Mouse (Mus musculus) stomach, postnatal 0 days (tissue): ENCODE results near the gene Olfr606. TPM values are rescaled to one million over a fixed set of nuclear protein-coding genes. Genes with fewer than 3 reads are reported as not detected.

Source experiments
- ATAC-seq: fragments of 200-750 bp; cut with Nextera tagmentation; 2 replicates; pipeline ENCODE4 v1.8.0; 2017; ENCODE audit not compliant: low FRiP score, low TSS enrichment
- DNase-seq: peaks from one replicate; pipeline ENCODE4 v3.0.0-alpha.2; 2016; ENCODE audit warnings: low spot score
- H3K27ac ChIP-seq: fragments of 300-500 bp; sonication (generic); replicated peaks from 2 replicates; pipeline ENCODE4 v1.5.1; 2014; ENCODE audit warnings: mild to moderate bottlenecking, control low read depth
- H3K27me3 ChIP-seq: fragments of 300-500 bp; sonication (generic); 2 replicates; pipeline ENCODE4 v1.6.1; 2014; ENCODE audit warnings: low read length; ENCODE audit not compliant: control insufficient read depth, insufficient read depth
- H3K36me3 ChIP-seq: fragments of 300-500 bp; sonication (generic); 2 replicates; pipeline ENCODE4 v1.6.1; 2014; ENCODE audit warnings: low read length, mixed read lengths; ENCODE audit not compliant: control insufficient read depth, insufficient read depth
- H3K4me1 ChIP-seq: fragments of 300-500 bp; sonication (generic); replicated peaks from 2 replicates; pipeline ENCODE4 v1.6.1; 2014; ENCODE audit warnings: antibody characterized with exemption; ENCODE audit not compliant: control insufficient read depth, insufficient read depth
- H3K4me2 ChIP-seq: fragments of 300-500 bp; sonication (generic); replicated peaks from 2 replicates; pipeline ENCODE4 v1.6.1; 2014; ENCODE audit warnings: low read depth, mild to moderate bottlenecking, control low read depth, moderate library complexity
- H3K4me3 ChIP-seq: fragments of 300-500 bp; sonication (generic); 2 replicates; pipeline ENCODE4 v1.5.1; 2014; ENCODE audit warnings: low read depth, low read length, control low read depth
- H3K9ac ChIP-seq: fragments of 300-500 bp; sonication (generic); 2 replicates; pipeline ENCODE4 v1.6.1; 2014; ENCODE audit warnings: mild to moderate bottlenecking, low read length, control low read depth, mixed read lengths
- H3K9me3 ChIP-seq: fragments of 300-500 bp; sonication (generic); 2 replicates; pipeline ENCODE4 v1.6.1; 2016; ENCODE audit warnings: low read length; ENCODE audit not compliant: control insufficient read depth
- EP300 ChIP-seq: optimal IDR thresholded peaks from 2 replicates; pipeline ENCODE3; 2016; ENCODE audit warnings: antibody characterized with exemption
- WGBS: fragments of 180-500 bp; shearing (Covaris S2); extraction: QIAGEN DNeasy Blood & Tissue Kit; methylation state at CpG from one replicate; pipeline ENCODE4 v1.1.7; 2014; 5-methylcytosine and 5-hydroxymethylcytosine counted together
- microRNA-seq: library from miRNA; unstranded; fragments of <30 nt; microRNA quantifications from one replicate; pipeline ENCODE4, GENCODE M21; 2016
- polyA plus RNA-seq: library from polyadenylated mRNA; unstranded; fragments of >200 nt; fragmentation: Nextera tagmentation; extraction: Ambion mirVana; gene quantifications from 2 replicates; pipeline ENCODE4 v1.2.1, GENCODE M21; 2015

Gene Olfr606
- polyA plus RNA-seq, 1 experiment from 2014 or later: not detected

DNA sequence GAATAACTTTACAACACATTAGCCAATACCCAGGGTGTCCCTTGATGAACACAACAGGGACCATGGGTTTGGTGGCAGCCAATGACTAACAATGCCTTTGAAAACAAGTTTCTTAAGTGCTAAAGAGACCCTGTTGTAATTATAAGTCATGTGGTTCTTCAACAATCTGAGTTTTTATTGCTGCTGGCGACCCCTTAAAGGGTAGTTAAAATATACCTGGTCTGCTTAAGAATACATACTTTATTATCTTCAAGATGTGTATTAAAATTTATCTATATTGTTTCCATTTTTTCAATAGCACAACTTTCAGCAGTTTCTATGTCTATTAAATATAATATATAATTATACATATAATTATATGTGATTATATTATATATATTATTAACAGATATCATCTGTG is 49.1 kb downstream of the Olfr606 start, which contains the start of gene Olfr609:
Olfr609 (minus strand) TSS at position 101 of the 400 bp plus-strand sequence.
- Histone ChIP-seq H3K4me3 (no peak within 1 kb of the TSS), H3K36me3 (no peaks in the 10 kb centered on the region), H3K9ac (no peak within 1 kb of the TSS), H3K4me2 (no peak within 1 kb of the TSS), H3K4me1 (no peaks in the 10 kb centered on the region), H3K27ac (no peak within 1 kb of the TSS), H3K9me3 (no peaks in the 10 kb centered on the region), H3K27me3 (no peaks in the 10 kb centered on the region)
- 67% methylated on average over 1 of the region's 1 CpGs for WGBS
- no peak for ATAC-seq
- no peak for TF ChIP-seq EP300
- DNase-seq: no peak

Small RNAs within 50 kb of the gene (microRNA-seq; reads per million reads assigned to microRNA genes)
- not detected for gene Gm25774

Other genes with a start within 250 kb of the Olfr606 start
- not detected in 2 replicates for gene Olfr593, start 237.2 kb upstream of the Olfr606 start, polyA plus RNA-seq
- not detected in 2 replicates for gene Olfr594, start 232.1 kb upstream of the Olfr606 start, polyA plus RNA-seq
- not detected in 2 replicates for gene Usp17ld, start 196.5 kb upstream of the Olfr606 start, polyA plus RNA-seq
- gene Olfr596, start 143.4 kb upstream of the Olfr606 start, polyA plus RNA-seq: not detected in 2 replicates
- not detected in 2 replicates for gene Olfr597, start 132.7 kb upstream of the Olfr606 start, polyA plus RNA-seq
- gene Olfr598, start 125.5 kb upstream of the Olfr606 start, polyA plus RNA-seq: not detected in 2 replicates
- gene Olfr599, start 113.1 kb upstream of the Olfr606 start, polyA plus RNA-seq: not detected in 2 replicates
- not detected in 2 replicates for gene Olfr600, start 99.4 kb upstream of the Olfr606 start, polyA plus RNA-seq
- not detected in 2 replicates for gene Olfr601, start 86.4 kb upstream of the Olfr606 start, polyA plus RNA-seq
- not detected in 2 replicates for gene Olfr603, start 62.9 kb upstream of the Olfr606 start, polyA plus RNA-seq
- not detected in 2 replicates for gene Usp17lc, start 34.0 kb upstream of the Olfr606 start, polyA plus RNA-seq
- not detected in 2 replicates for gene Olfr605, start 3.6 kb upstream of the Olfr606 start, polyA plus RNA-seq
- not detected in 2 replicates for gene Olfr607, start 15.1 kb downstream of the Olfr606 start, polyA plus RNA-seq
- gene Olfr608, start 20.8 kb downstream of the Olfr606 start, polyA plus RNA-seq: not detected in 2 replicates
- gene Olfr609, start 49.0 kb downstream of the Olfr606 start, polyA plus RNA-seq: not detected in 2 replicates
- gene Olfr610, start 63.1 kb downstream of the Olfr606 start, polyA plus RNA-seq: not detected in 2 replicates
- not detected in 2 replicates for gene Olfr611, start 71.8 kb downstream of the Olfr606 start, polyA plus RNA-seq
- gene Olfr612, start 93.7 kb downstream of the Olfr606 start, polyA plus RNA-seq: not detected in 2 replicates
- gene Olfr613, start 99.0 kb downstream of the Olfr606 start, polyA plus RNA-seq: not detected in 2 replicates
- gene Olfr615, start 107.0 kb downstream of the Olfr606 start, polyA plus RNA-seq: not detected in 2 replicates
- not detected in 2 replicates for gene Olfr616, start 120.1 kb downstream of the Olfr606 start, polyA plus RNA-seq
- gene Olfr617, start 124.0 kb downstream of the Olfr606 start, polyA plus RNA-seq: not detected in 2 replicates
- gene Olfr618, start 141.1 kb downstream of the Olfr606 start, polyA plus RNA-seq: 0.10 and 0.22 TPM in 2 replicates
- gene Olfr619, start 151.5 kb downstream of the Olfr606 start, polyA plus RNA-seq: not detected in 2 replicates
- 0.10 TPM in 1 of 2 replicates, not detected in the other for gene Olfr620, start 163.5 kb downstream of the Olfr606 start, polyA plus RNA-seq
- not detected in 2 replicates for gene Olfr622, start 193.7 kb downstream of the Olfr606 start, polyA plus RNA-seq
- not detected in 2 replicates for gene Olfr623, start 214.7 kb downstream of the Olfr606 start, polyA plus RNA-seq
- gene Olfr624, start 222.1 kb downstream of the Olfr606 start, polyA plus RNA-seq: 0.02 TPM in 1 of 2 replicates, not detected in the other
- not detected in 2 replicates for gene Olfr625-ps1, start 233.7 kb downstream of the Olfr606 start, polyA plus RNA-seq